Mouse (Mus musculus): ENCODE measurements at regions not wholly inside any gene's neighbourhood (a gene's known extent, or its start where the extent isn't known, plus 50 kb on each side); places are given as distances from the start of the nearest gene placed in this dataset.

DNA sequence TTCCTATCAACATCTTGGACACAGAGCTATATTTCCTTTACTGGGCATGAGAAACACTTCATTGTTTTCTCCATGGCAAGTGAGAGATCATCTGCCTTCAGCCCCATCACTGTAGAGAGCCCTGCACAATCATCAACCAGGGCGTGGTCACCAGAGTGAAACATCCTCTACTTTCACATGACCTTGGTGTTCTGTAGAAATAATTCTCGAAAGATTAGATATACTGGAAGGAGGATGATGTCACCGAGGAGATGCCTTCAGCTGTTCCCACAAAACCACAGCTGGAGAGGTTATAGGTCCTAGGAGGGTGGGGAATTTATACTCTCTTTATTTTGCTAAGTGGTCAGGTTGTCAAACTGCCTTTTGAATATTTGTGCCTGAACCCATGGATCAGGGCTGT is 196.4 kb upstream of the Marcks start:
- Histone ChIP-seq H3K4me2 (no peak overlapping the region), H3K4me3 (replicated peaks) (no peak overlapping the region), H3K9ac (no peak overlapping the region), H3K27ac (no peak overlapping the region), H3K9me3 (replicated peaks) (no peaks in the 10 kb centered on the region), H3K27me3 (no peaks in the 10 kb centered on the region), H3K36me3 (no peaks in the 10 kb centered on the region), H3K4me1 (replicated peaks) (0 out of 2 replicates have a peak, but pooled peaks cover 8% of the 10 kb centered on the region)
- WGBS (ENCODE audit: insufficient replicate concordance): 41% methylated on average over 3 of the region's 3 CpGs
- DNase-seq (no peak), ATAC-seq (ENCODE audit: low read depth) (no peak)

GRCm38 (mm10) chr10:37326168-37326534 is 187.4 kb upstream of the Marcks start:
- Histone ChIP-seq H3K4me1 (replicated peaks) (no peaks in the 10 kb centered on the region), H3K9me3 (replicated peaks) (no peaks in the 10 kb centered on the region), H3K27me3 (no peaks in the 10 kb centered on the region), H3K4me2 (no peak overlapping the region), H3K9ac (no peak overlapping the region), H3K27ac (peak overlapping the region; percentile 60), H3K36me3 (no peaks in the 10 kb centered on the region), H3K4me3 (replicated peaks) (no peak overlapping the region)
- DNase-seq (no peak), ATAC-seq (ENCODE audit: low read depth) (peak; percentile 39; the same call in 1 of the 2 replicates)
- WGBS (ENCODE audit: insufficient replicate concordance): 33% methylated on average over 3 of the region's 3 CpGs

DNA sequence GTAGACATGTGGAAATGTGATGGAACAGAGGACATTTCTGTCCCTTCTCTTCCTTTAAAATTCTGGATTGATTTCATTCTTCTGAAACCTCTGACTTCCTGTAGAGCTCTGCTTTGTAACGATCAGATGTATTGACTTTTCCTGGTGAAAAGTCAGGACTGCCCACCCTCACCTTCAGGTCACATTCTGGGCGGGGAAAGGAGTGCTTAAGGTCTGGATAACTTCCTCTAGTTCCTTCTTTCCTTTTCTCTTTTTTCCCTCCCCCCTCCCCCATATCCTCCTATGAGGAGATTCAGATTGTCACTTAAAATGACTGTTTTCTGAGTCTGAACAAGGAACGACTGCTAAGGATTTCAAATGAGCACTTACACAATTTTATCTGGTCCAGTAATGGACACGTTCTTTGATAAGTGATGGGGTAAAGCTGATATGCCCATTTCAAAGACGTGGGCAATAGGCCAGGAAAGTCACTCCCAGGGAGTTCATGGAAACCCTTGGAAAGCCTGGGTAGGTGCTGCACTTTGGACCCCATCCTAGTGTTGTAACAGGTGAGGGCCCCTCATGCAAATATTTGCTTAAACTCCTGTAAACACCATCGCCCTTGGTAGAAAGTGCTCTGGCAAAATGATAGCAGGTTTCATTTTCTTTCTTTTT is 186.9 kb upstream of the Marcks start:
- H3K9ac ChIP-seq: no peak overlapping the region
- H3K36me3 ChIP-seq: no peaks in the 10 kb centered on the region
- DNase-seq (no peak), ATAC-seq (ENCODE audit: low read depth) (peak; percentile 71)
- H3K4me2 ChIP-seq: no peak overlapping the region
- no peaks in the 10 kb centered on the region for H3K4me1 ChIP-seq (replicated peaks)
- 27% methylated on average over 6 of the region's 6 CpGs for WGBS (ENCODE audit: insufficient replicate concordance)
- H3K4me3 ChIP-seq (replicated peaks): no peak overlapping the region
- no peaks in the 10 kb centered on the region for H3K27me3 ChIP-seq
- H3K9me3 ChIP-seq (replicated peaks): no peaks in the 10 kb centered on the region
- peak overlapping the region; percentile 19 for H3K27ac ChIP-seq

GRCm38 (mm10) chr10:37323689-37324088 is 185.0 kb upstream of the Marcks start:
- Histone ChIP-seq H3K27ac (no peak overlapping the region), H3K4me1 (replicated peaks) (no peaks in the 10 kb centered on the region), H3K4me3 (replicated peaks) (no peak overlapping the region), H3K9ac (no peak overlapping the region), H3K4me2 (no peak overlapping the region), H3K36me3 (no peaks in the 10 kb centered on the region), H3K9me3 (replicated peaks) (no peaks in the 10 kb centered on the region), H3K27me3 (no peaks in the 10 kb centered on the region)
- WGBS (ENCODE audit: insufficient replicate concordance): 67% methylated on average over 1 of the region's 1 CpGs
- DNase-seq (no peak), ATAC-seq (ENCODE audit: low read depth) (no peak)

DNA sequence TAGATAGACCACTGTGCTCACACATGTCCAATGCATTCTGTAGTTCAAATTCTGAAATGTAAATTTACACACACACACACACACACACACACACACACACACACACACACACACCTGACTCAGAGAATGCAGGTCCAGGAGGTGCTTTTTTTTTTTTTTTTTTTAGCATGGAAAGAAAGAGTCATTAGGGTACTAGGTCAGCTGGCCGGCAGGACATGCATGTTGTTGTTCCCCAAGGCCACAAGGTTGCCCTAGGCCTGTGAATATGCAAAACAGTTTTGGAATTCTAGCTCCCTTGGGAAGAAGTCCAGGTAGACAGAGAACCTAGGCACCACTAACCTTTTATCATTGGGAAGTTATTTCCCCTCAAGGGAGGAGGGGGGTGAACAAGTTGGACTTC is 184.1 kb upstream of the Marcks start:
- ATAC-seq (ENCODE audit: low read depth): no peak
- DNase-seq: no peak
- no peaks in the 10 kb centered on the region for H3K27me3 ChIP-seq

DNA sequence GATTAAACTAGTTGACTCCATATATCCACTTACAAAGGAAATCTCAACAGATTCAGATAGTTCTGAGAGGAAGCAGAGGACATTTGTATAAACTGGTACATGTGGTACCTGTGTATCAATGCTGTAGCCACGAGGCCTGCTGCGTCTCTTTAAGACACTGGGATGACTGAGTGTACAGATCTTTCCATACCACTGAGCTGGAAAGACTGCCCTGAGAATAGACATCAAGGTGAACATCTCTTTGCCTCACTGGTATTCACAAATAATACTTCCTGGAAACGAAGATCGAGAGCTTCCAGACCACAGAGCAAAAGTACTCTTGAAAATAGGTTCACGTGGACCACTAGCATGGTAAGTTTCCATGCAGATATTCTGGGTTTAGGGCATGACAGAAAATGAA is 183.6 kb upstream of the Marcks start:
- no peak overlapping the region for H3K4me2 ChIP-seq
- no peak overlapping the region for H3K27ac ChIP-seq
- 72% methylated on average over 5 of the region's 5 CpGs for WGBS (ENCODE audit: insufficient replicate concordance)
- ATAC-seq (ENCODE audit: low read depth) (no peak), DNase-seq (no peak)
- no peak overlapping the region for H3K9ac ChIP-seq
- no peak overlapping the region for H3K4me3 ChIP-seq (replicated peaks)
- no peaks in the 10 kb centered on the region for H3K36me3 ChIP-seq
- H3K9me3 ChIP-seq (replicated peaks): no peaks in the 10 kb centered on the region
- H3K4me1 ChIP-seq (replicated peaks): no peaks in the 10 kb centered on the region
- no peaks in the 10 kb centered on the region for H3K27me3 ChIP-seq

More for the DNA sequence above, 184.1 kb upstream of the Marcks start:
- H3K27ac ChIP-seq: no peak overlapping the region
- no peaks in the 10 kb centered on the region for H3K9me3 ChIP-seq (replicated peaks)
- no peaks in the 10 kb centered on the region for H3K36me3 ChIP-seq
- H3K4me2 ChIP-seq: no peak overlapping the region
- no peaks in the 10 kb centered on the region for H3K4me1 ChIP-seq (replicated peaks)
- no peak overlapping the region for H3K9ac ChIP-seq
- 58% methylated on average over 1 of the region's 1 CpGs for WGBS (ENCODE audit: insufficient replicate concordance)
- no peak overlapping the region for H3K4me3 ChIP-seq (replicated peaks)

DNA sequence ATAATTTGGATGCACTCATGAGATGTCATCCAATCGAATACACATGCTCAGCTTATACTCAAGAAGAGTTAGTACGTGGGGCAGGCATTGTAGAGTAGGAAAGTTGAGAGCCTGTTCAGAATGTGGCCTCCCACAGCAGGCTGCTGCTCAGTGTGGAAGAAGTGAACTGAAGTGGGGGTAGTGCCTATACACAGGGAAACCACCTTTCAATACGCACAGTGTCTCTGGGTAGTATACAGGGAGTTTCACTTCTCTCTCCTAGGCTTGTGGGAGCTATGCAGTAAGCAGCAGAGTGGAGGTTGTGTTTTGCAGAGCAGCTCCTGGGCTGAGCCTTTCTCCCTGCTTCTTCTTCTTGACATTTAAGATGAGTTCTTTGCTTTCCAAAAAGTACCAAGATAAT is 182.5 kb upstream of the Marcks start:
- no peaks in the 10 kb centered on the region for H3K36me3 ChIP-seq
- WGBS (ENCODE audit: insufficient replicate concordance): 45% methylated on average over 3 of the region's 3 CpGs
- no peaks in the 10 kb centered on the region for H3K9me3 ChIP-seq (replicated peaks)
- no peak overlapping the region for H3K4me2 ChIP-seq
- H3K27ac ChIP-seq: no peak overlapping the region
- ATAC-seq (ENCODE audit: low read depth) (no peak), DNase-seq (no peak)
- H3K27me3 ChIP-seq: no peaks in the 10 kb centered on the region
- H3K4me3 ChIP-seq (replicated peaks): no peak overlapping the region
- H3K9ac ChIP-seq: no peak overlapping the region
- no peaks in the 10 kb centered on the region for H3K4me1 ChIP-seq (replicated peaks)

DNA sequence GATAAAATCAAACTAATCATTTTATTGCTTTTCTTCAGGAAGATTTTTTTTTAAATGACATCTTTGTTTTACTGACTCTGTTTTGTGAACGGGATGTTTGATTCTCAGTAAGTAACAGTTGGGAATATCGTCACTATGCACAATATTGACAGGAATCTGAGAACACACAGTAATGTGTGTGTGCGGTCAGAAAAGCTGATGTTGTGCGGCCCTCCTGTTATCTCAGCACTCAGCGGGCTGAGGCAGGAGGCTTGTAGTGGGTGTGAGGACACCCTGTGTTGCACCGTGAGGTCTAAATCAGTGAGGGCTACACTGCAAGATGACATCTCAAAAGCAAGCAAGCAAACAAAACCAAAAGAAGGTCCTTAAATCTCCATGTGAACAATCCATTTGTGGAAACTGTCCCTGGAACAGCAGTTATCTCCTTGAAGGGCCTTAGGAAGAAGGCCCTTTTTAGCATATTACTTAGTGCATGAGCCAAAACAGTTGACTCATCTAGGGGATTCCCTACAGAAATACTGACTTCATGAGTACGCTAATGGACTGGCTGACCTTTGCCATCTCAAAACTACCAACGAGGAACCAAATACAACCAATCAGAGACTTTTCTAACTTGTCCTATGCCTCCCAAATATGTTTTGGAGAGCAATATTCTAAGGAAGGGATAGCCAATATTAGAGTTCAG is 181.2 kb upstream of the Marcks start:
- Histone ChIP-seq H3K36me3 (no peaks in the 10 kb centered on the region), H3K4me2 (no peak overlapping the region), H3K4me1 (replicated peaks) (no peaks in the 10 kb centered on the region), H3K27ac (no peak overlapping the region), H3K9ac (no peak overlapping the region), H3K27me3 (no peaks in the 10 kb centered on the region), H3K9me3 (replicated peaks) (no peaks in the 10 kb centered on the region), H3K4me3 (replicated peaks) (no peak overlapping the region)
- ATAC-seq (ENCODE audit: low read depth) (no peak), DNase-seq (no peak)
- 71% methylated on average over 8 of the region's 8 CpGs for WGBS (ENCODE audit: insufficient replicate concordance)

DNA sequence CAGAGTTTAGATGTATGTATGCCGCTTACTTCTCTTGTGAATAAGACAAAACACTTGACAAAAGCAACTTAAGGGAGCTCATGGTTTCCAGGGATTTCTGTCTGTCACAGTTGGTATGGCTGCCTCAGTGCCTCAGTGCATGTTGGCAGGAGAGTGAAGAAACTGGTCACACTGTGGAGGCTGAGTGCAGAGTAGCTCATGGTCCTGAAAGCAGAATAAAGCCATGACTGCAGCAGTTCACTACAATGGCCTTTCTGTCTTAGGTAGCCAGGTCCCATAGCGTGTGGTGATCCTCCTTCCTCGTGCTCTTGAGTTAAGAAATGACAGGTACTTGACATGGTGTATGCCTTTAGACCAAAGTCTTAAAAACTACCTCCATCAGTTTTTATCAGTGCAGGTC is 178.0 kb upstream of the Marcks start:
- no peak for DNase-seq
- Histone ChIP-seq H3K36me3 (no peaks in the 10 kb centered on the region), H3K9ac (no peak overlapping the region), H3K27ac (no peak overlapping the region), H3K9me3 (replicated peaks) (no peaks in the 10 kb centered on the region), H3K4me3 (replicated peaks) (no peak overlapping the region), H3K4me1 (replicated peaks) (no peaks in the 10 kb centered on the region), H3K27me3 (no peaks in the 10 kb centered on the region), H3K4me2 (no peak overlapping the region)
- ATAC-seq (ENCODE audit: low read depth): no peak
- 67% methylated on average over 3 of the region's 3 CpGs for WGBS (ENCODE audit: insufficient replicate concordance)

GRCm38 (mm10) chr10:37315804-37316203 is 177.1 kb upstream of the Marcks start:
- Histone ChIP-seq H3K27me3 (no peaks in the 10 kb centered on the region), H3K36me3 (no peaks in the 10 kb centered on the region), H3K9ac (no peak overlapping the region), H3K4me1 (replicated peaks) (no peaks in the 10 kb centered on the region), H3K27ac (no peak overlapping the region), H3K4me2 (no peak overlapping the region), H3K9me3 (replicated peaks) (no peaks in the 10 kb centered on the region), H3K4me3 (replicated peaks) (no peak overlapping the region)
- ATAC-seq (ENCODE audit: low read depth) (no peak), DNase-seq (no peak)
- WGBS (ENCODE audit: insufficient replicate concordance): 73% methylated on average over 1 of the region's 1 CpGs

DNA sequence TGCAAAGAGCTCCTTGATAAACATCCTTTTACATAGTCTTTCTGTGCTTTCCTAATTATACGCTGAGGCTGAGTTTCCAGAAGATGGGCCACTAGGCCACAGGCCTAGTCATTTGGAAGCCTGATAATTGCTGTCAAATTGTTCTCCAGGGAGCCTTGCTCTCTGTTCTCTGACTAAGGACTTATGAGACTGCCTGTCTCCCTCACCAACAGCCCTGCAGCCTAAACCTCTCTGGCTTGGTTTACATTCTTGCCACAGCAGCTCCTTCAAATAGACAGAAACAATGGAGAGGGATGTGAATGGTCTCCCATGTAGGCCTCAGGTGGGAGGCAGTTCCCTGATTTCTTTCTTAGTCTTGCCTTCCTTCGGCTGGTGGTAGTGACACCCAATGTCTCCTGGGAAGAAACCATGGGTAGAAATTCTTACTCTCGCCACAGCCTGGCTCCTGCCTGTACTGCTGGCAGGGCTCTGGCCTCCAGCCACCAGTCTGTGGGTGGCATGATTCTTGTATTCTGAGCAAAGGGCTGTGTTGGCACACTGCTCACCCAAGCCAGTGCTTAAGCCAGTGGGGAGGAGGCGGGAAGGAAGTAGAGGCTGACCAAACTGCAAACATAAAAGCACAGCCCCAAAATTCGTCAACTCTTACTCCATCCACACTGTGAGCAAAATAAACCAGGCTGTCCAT is 176.2 kb upstream of the Marcks start:
- no peak overlapping the region for H3K4me3 ChIP-seq (replicated peaks)
- H3K27me3 ChIP-seq: no peaks in the 10 kb centered on the region
- WGBS (ENCODE audit: insufficient replicate concordance): 62% methylated on average over 5 of the region's 5 CpGs
- H3K4me2 ChIP-seq: no peak overlapping the region
- H3K36me3 ChIP-seq: no peaks in the 10 kb centered on the region
- ATAC-seq (ENCODE audit: low read depth) (no peak), DNase-seq (no peak)
- H3K9ac ChIP-seq: no peak overlapping the region
- H3K9me3 ChIP-seq (replicated peaks): no peaks in the 10 kb centered on the region
- no peak overlapping the region for H3K27ac ChIP-seq
- no peaks in the 10 kb centered on the region for H3K4me1 ChIP-seq (replicated peaks)

GRCm38 (mm10) chr10:37313461-37313860 is 174.7 kb upstream of the Marcks start:
- Histone ChIP-seq H3K9me3 (replicated peaks) (no peaks in the 10 kb centered on the region), H3K27ac (no peak overlapping the region), H3K27me3 (no peaks in the 10 kb centered on the region), H3K4me3 (replicated peaks) (no peak overlapping the region), H3K4me1 (replicated peaks) (no peaks in the 10 kb centered on the region), H3K9ac (no peak overlapping the region), H3K36me3 (no peaks in the 10 kb centered on the region), H3K4me2 (no peak overlapping the region)
- DNase-seq (no peak), ATAC-seq (ENCODE audit: low read depth) (no peak)

Measured in liver, embryonic 13.5 days (tissue).